Mouse (Mus musculus) myocyte (in vitro differentiated cells): ENCODE measurements around the gene Capn12.

ENCODE experiments used
- CEBPB ChIP-seq: IDR thresholded peaks from 2 replicates; pipeline ENCODE4 v1.6.1; 2011; ENCODE audit warnings: mild to moderate bottlenecking, moderate library complexity; ENCODE audit not compliant: poor library complexity, insufficient read depth, severe bottlenecking
- MAX ChIP-seq: IDR thresholded peaks from one replicate; pipeline ENCODE4 v1.6.1; 2011; ENCODE audit warnings: low read depth, mild to moderate bottlenecking, control low read depth
- MYOD1 ChIP-seq, 3 experiments: IDR thresholded peaks; one replicate each; pipeline ENCODE4 v1.6.1; 2011; ENCODE audit warnings: control low read depth in 2 of 3, low read depth in 2 of 3, mild to moderate bottlenecking in 2 of 3, moderate library complexity in 1 of 3; ENCODE audit not compliant: insufficient read length in 2 of 3, control insufficient read depth in 1 of 3
- MYOG ChIP-seq, 3 experiments: IDR thresholded peaks; one replicate each; pipeline ENCODE4 v1.6.1; 2011; ENCODE audit warnings: control low read depth in 2 of 3, low read depth in 2 of 3, mild to moderate bottlenecking in 2 of 3; ENCODE audit not compliant: insufficient read length in 2 of 3, control insufficient read depth in 1 of 3, insufficient read depth in 1 of 3
- POLR2A ChIP-seq: IDR thresholded peaks from one replicate; pipeline ENCODE4 v1.6.1; 2011; ENCODE audit warnings: low read depth, mild to moderate bottlenecking, control low read depth, moderate library complexity; ENCODE audit not compliant: insufficient read length
- POLR2AphosphoS2 ChIP-seq: IDR thresholded peaks from one replicate; pipeline ENCODE4 v1.6.1; 2011; ENCODE audit warnings: low read depth, control low read depth; ENCODE audit not compliant: insufficient read length
- TCF12 ChIP-seq: IDR thresholded peaks from one replicate; pipeline ENCODE4 v1.6.1; 2011; ENCODE audit warnings: mild to moderate bottlenecking, control low read depth; ENCODE audit not compliant: poor library complexity, insufficient read depth, severe bottlenecking
- TCF3 ChIP-seq: IDR thresholded peaks from one replicate; pipeline ENCODE4 v1.6.1; 2011; ENCODE audit warnings: low read depth, control low read depth; ENCODE audit not compliant: insufficient read length

GRCm38 (mm10) chr7:28924802-28925201, 43.6 kb downstream of the Capn12 start:
- TF ChIP-seq CEBPB = no peak
- TF ChIP-seq POLR2A = no peak
- TF ChIP-seq MYOD1 (IDR thresholded peaks at IDR 0.05; ENCODE audit: control insufficient read depth in 1 of 3, insufficient read length in 2 of 3, low read depth in 2 of 3) = no peak
- TF ChIP-seq MAX = no peak
- no peak for TF ChIP-seq MYOG (IDR thresholded peaks at IDR 0.05; ENCODE audit: control insufficient read depth in 1 of 3, insufficient read depth in 1 of 3, insufficient read length in 2 of 3, low read depth in 2 of 3)
- no peak for TF ChIP-seq TCF3
- TF ChIP-seq TCF12 = no peak
- no peak for TF ChIP-seq POLR2AphosphoS2
